Mouse (Mus musculus) neural tube, embryonic 14.5 days (tissue): ENCODE data around the gene Tnpo3. TPM values are rescaled to one million over a fixed set of nuclear protein-coding genes. Genes with fewer than 3 reads are reported as not detected.

Experiments
- ATAC-seq: fragments of 200-750 bp; cut with Nextera tagmentation; 2 replicates; pipeline ENCODE4 v1.8.0; 2017; ENCODE audit warnings: low read depth, mild to moderate bottlenecking, moderate TSS enrichment, moderate library complexity
- H3K27ac ChIP-seq: fragments of 300-500 bp; sonication (generic); 2 replicates; pipeline ENCODE4 v1.5.1; 2014; ENCODE audit warnings: low read depth, mild to moderate bottlenecking, control low read depth, low read length, moderate library complexity, mixed read lengths
- H3K27me3 ChIP-seq: fragments of 300-500 bp; sonication (generic); 2 replicates; pipeline ENCODE4 v1.6.1; 2014; ENCODE audit warnings: low read length; ENCODE audit not compliant: control insufficient read depth, insufficient read depth
- H3K36me3 ChIP-seq: fragments of 300-500 bp; sonication (generic); 2 replicates; pipeline ENCODE4 v1.6.1; 2014; ENCODE audit warnings: low read length, mixed read lengths; ENCODE audit not compliant: control insufficient read depth, insufficient read depth
- H3K4me1 ChIP-seq: fragments of 300-500 bp; sonication (generic); 2 replicates; pipeline ENCODE4 v1.6.1; 2014; ENCODE audit warnings: low read length; ENCODE audit not compliant: control insufficient read depth, insufficient read depth
- H3K4me2 ChIP-seq: fragments of 300-500 bp; sonication (generic); 2 replicates; pipeline ENCODE4 v1.6.1; 2014; ENCODE audit warnings: mild to moderate bottlenecking, low read depth, low read length, control low read depth
- H3K4me3 ChIP-seq: fragments of 300-500 bp; sonication (generic); 2 replicates; pipeline ENCODE4 v1.5.1; 2014; ENCODE audit warnings: low read depth, low read length, control low read depth, mixed read lengths
- H3K9ac ChIP-seq: fragments of 300-500 bp; sonication (generic); replicated peaks from 2 replicates; pipeline ENCODE4 v1.6.1; 2014; ENCODE audit warnings: low read depth, mild to moderate bottlenecking, control low read depth, low read length, mixed read lengths
- H3K9me3 ChIP-seq: fragments of 300-500 bp; sonication (generic); 2 replicates; pipeline ENCODE4 v1.6.1; 2016; ENCODE audit warnings: low read length; ENCODE audit not compliant: control insufficient read depth
- WGBS: fragments of 180-500 bp; shearing (Covaris S2); extraction: QIAGEN DNeasy Blood & Tissue Kit; methylation state at CpG from one replicate; pipeline ENCODE4 v1.1.7; 2014; 5-methylcytosine and 5-hydroxymethylcytosine counted together
- polyA plus RNA-seq: library from polyadenylated mRNA; unstranded; fragments of >200 nt; fragmentation: Nextera tagmentation; extraction: Ambion mirVana; gene quantifications from 2 replicates; pipeline ENCODE4 v1.2.1, GENCODE M21; 2014

The Tnpo3 gene
- polyA plus RNA-seq, 1 experiment from 2014 or later = 83.1 TPM

- H3K4me1 ChIP-seq = peaks cover 2% of the 10 kb centered on the region; the same call in 1 of the 2 replicates
- H3K4me3 ChIP-seq = no peak overlapping the region
- H3K9ac ChIP-seq = no peak overlapping the region
- no peaks in the 10 kb centered on the region for H3K36me3 ChIP-seq
- 83% methylated on average over 3 of the region's 3 CpGs for WGBS
- H3K27me3 ChIP-seq = no peaks in the 10 kb centered on the region
- H3K4me2 ChIP-seq = no peak overlapping the region
- peaks cover 3% of the 10 kb centered on the region; the same call in 1 of the 2 replicates for H3K9me3 ChIP-seq
- ATAC-seq = no peak
- H3K27ac ChIP-seq = no peak overlapping the region
These were observed 28.0 kb upstream of the Tnpo3 start for GRCm38 (mm10) chr6:29637397-29638373.

GRCm38 (mm10) chr6:29636322-29637092, 26.8 kb upstream of the Tnpo3 start:
- no peak overlapping the region for H3K27ac ChIP-seq
- no peak overlapping the region for H3K4me3 ChIP-seq
- H3K9me3 ChIP-seq = no peaks in the 10 kb centered on the region
- no peak for ATAC-seq
- peaks cover 8% of the 10 kb centered on the region; the same call in 1 of the 2 replicates for H3K4me1 ChIP-seq
- no peaks in the 10 kb centered on the region for H3K36me3 ChIP-seq
- H3K9ac ChIP-seq = no peak overlapping the region
- H3K27me3 ChIP-seq = no peaks in the 10 kb centered on the region
- H3K4me2 ChIP-seq = no peak overlapping the region
- 86% methylated on average over 4 of the region's 4 CpGs for WGBS

GRCm38 (mm10) chr6:29634537-29634936, 24.9 kb upstream of the Tnpo3 start:
- peaks cover 8% of the 10 kb centered on the region; the same call in 1 of the 2 replicates for H3K4me1 ChIP-seq
- no peaks in the 10 kb centered on the region for H3K36me3 ChIP-seq
- H3K27ac ChIP-seq = no peak overlapping the region
- 96% methylated on average over 1 of the region's 1 CpGs for WGBS
- H3K9me3 ChIP-seq = no peaks in the 10 kb centered on the region
- H3K9ac ChIP-seq = no peak overlapping the region
- ATAC-seq = no peak
- H3K4me2 ChIP-seq = no peak overlapping the region
- no peak overlapping the region for H3K4me3 ChIP-seq
- no peaks in the 10 kb centered on the region for H3K27me3 ChIP-seq

GRCm38 (mm10) chr6:29632552-29633292, 23.0 kb upstream of the Tnpo3 start:
- Histone ChIP-seq H3K36me3 (no peaks in the 10 kb centered on the region), H3K27ac (no peak overlapping the region), H3K9me3 (no peaks in the 10 kb centered on the region), H3K4me1 (peaks cover 8% of the 10 kb centered on the region; the same call in 1 of the 2 replicates), H3K4me3 (no peak overlapping the region), H3K4me2 (no peak overlapping the region), H3K27me3 (no peaks in the 10 kb centered on the region), H3K9ac (no peak overlapping the region)
- 51% methylated on average over 12 of the region's 12 CpGs for WGBS
- no peak for ATAC-seq

- Histone ChIP-seq H3K4me2 (no peak overlapping the region), H3K36me3 (no peaks in the 10 kb centered on the region), H3K4me3 (no peak overlapping the region), H3K27ac (no peak overlapping the region), H3K9ac (no peak overlapping the region), H3K9me3 (no peaks in the 10 kb centered on the region), H3K4me1 (peaks cover 8% of the 10 kb centered on the region; the same call in 1 of the 2 replicates), H3K27me3 (no peaks in the 10 kb centered on the region)
- no peak for ATAC-seq
- 14% methylated on average over 10 of the region's 10 CpGs for WGBS
These were observed 22.3 kb upstream of the Tnpo3 start for GRCm38 (mm10) chr6:29631751-29632551.

GRCm38 (mm10) chr6:29630216-29630615, 20.5 kb upstream of the Tnpo3 start:
- Histone ChIP-seq H3K36me3 (no peaks in the 10 kb centered on the region), H3K9me3 (no peaks in the 10 kb centered on the region), H3K4me1 (peaks cover 8% of the 10 kb centered on the region; the same call in 1 of the 2 replicates), H3K4me2 (no peak overlapping the region), H3K27ac (no peak overlapping the region), H3K4me3 (no peak overlapping the region), H3K27me3 (no peaks in the 10 kb centered on the region), H3K9ac (no peak overlapping the region)
- 82% methylated on average over 1 of the region's 1 CpGs for WGBS
- ATAC-seq = no peak

- Histone ChIP-seq H3K4me3 (no peak overlapping the region), H3K9ac (no peak overlapping the region), H3K4me1 (peaks cover 7% of the 10 kb centered on the region; the same call in 1 of the 2 replicates), H3K4me2 (no peak overlapping the region), H3K36me3 (no peaks in the 10 kb centered on the region), H3K27ac (no peak overlapping the region), H3K27me3 (no peaks in the 10 kb centered on the region), H3K9me3 (no peaks in the 10 kb centered on the region)
- no peak for ATAC-seq
- 94% methylated on average over 2 of the region's 2 CpGs for WGBS
These were observed 18.1 kb upstream of the Tnpo3 start for GRCm38 (mm10) chr6:29627756-29628155.

- Histone ChIP-seq H3K27ac (no peak overlapping the region), H3K9ac (no peak overlapping the region), H3K4me2 (no peak overlapping the region), H3K9me3 (no peaks in the 10 kb centered on the region), H3K36me3 (no peaks in the 10 kb centered on the region), H3K4me1 (no peaks in the 10 kb centered on the region), H3K27me3 (no peaks in the 10 kb centered on the region), H3K4me3 (no peak overlapping the region)
- no peak for ATAC-seq
- 94% methylated on average over 2 of the region's 2 CpGs for WGBS
These were observed 14.2 kb upstream of the Tnpo3 start for GRCm38 (mm10) chr6:29623857-29624256.
